Mouse (Mus musculus): ENCODE results near the gene Mta2. TPM values are rescaled to one million over a fixed set of nuclear protein-coding genes. Genes with fewer than 3 reads are reported as not detected.

Gene Mta2
- 17.0 and 17.4 TPM in 2 replicates for polyA plus RNA-seq (2012; rRNA removed)

DNA sequence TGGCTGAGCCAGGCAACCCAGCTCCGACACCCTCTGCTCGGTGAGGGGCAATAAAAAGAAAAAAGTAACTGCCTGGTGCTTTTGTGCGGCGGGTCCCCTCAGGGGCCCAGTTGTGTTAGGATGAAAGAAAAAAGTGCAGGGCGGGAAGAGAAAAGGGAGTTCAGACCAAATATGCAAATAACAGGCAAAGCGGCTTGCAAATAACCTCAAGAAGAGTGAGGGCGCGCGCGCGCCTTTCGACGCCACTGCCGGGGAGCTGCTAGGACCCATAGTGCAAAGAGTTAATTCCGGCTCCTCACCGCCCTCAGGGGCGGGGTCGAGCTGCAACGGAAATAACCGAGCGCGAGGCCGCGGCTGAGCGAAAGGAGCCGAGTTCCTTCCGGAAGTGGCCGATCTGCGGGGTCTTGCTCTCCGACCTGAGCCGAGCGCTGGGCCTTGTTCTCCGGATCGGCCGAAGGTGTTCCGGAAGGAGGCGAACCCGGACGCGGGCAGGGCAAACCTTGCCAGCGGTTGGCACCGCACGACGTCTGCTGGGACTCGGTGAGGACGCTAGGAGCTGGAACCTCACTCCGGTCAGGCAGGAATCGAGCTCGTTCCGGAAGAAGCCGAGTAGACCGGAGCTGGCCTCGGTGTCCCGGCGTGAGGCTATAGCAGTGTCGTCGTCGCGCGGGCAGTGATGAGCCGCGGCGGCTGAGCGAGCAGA is at the start of gene Mta2:
Gene Mta2 (plus strand): TSS at position 361 of the 703 bp plus-strand sequence.

DNA sequence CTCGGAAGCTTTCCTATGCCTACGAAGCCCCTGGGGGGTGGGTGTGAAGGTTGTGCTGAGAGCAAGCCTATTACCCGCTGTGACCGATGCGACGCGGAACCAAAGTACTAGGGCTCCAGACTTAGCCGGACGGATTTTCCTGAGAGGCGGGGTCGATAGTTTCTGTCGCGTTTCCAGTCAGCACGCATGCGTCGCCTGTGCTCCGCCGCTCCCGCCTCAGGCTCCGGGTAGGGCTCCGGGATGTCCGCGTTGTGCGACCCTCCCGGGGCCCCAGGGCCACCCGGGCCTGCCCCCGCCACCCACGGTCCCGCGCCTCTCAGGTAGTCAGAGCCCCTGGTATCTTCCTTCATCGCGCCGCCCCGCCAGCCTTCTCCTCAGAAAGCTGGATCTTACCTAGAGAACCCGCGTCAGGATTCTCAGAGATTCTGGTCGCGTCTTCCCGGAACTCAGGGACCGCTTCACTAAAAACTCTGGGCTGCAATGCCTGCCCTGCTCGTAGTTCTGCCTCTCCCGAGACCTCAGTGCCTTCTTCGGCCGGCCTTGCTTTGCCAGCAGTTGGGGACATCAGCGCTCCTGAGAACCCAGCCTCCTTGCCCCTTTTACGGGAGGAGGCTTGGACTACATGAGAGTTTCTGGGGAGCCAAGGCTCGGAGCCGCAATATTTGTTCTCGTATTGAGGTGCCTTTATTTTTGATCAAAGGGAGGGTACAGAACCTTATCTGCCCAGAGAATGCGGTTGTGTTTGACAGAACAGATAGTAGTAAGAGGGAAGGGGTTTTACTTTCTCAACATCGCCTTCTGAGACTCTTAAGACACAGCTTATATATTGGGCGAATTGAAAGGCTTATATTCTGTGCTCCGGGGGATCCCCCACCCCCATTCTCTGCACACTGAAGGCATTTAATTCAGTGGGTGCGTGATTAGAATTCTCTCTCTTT is 48.6 kb upstream of the Mta2 start, which contains the start of gene Ints5:
Gene Ints5 (plus strand): TSS at position 177 of the 938 bp plus-strand sequence.

DNA sequence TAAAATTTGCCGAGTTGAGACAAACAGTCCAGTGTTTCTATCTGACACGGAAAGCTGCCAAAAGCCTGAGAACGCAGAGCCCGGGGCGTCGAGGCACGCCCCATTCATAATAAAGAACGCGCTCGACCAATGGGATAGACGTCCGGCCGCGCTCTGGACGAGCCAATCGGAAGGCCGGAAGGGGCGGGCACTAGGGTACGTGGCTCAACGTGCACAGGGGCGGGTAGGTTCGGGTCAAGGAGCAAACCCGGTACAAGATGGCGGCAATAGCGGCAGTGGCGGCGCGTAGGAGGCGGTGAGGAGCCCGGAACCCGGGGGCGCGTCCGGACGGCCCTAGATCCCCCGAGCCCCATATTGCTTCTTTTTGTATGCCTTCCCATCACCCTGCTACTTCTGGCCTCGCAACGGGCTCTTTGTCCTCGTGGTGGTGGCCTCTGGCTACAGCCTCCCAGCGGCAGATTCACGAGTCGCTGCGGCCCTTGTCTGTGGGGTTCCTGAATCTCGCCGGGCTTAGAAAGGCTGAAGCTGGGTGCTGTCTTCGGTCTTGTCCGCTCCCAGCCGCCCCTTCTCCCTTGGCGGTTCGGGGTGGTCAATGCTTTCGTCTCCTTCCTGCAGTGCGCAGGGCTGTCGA is 43.7 kb upstream of the Mta2 start, which contains the start of gene Ganab:
Gene Ganab (plus strand): TSS at position 207 of the 631 bp plus-strand sequence.

DNA sequence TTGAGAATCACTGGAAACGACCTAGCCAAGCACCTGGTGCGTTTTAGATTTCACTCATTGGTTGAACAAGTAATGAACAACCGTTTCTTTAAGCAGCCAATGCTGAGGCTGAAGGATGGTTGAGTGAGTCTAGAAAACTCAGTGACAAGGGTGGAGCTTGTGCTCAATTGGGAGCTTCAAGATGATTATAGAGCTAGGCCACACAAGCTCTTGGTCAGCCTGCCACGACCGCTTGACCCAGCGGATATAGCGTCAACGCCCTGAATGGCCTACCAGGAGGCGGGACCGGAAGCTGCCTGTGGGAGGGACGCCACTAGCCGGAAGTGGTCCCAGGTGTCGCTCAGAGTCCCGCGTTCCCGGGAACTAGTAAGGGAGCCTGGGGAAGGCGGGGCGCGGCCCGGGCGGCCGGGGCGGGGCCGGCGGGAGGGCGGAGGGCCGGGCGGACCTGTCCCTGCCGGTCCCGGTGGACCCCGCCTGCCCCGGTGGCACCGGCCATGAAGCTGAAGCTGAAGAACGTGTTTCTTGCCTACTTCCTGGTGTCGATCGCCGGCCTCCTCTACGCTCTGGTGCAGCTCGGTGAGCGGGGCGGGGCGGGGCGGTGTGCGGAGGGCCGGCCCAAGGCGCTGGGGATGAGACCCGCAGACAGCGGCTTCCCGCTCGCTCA is 21.5 kb upstream of the Mta2 start, which contains the start of gene B3gat3:
Gene B3gat3 (plus strand): TSS at position 302 of the 664 bp plus-strand sequence.

DNA sequence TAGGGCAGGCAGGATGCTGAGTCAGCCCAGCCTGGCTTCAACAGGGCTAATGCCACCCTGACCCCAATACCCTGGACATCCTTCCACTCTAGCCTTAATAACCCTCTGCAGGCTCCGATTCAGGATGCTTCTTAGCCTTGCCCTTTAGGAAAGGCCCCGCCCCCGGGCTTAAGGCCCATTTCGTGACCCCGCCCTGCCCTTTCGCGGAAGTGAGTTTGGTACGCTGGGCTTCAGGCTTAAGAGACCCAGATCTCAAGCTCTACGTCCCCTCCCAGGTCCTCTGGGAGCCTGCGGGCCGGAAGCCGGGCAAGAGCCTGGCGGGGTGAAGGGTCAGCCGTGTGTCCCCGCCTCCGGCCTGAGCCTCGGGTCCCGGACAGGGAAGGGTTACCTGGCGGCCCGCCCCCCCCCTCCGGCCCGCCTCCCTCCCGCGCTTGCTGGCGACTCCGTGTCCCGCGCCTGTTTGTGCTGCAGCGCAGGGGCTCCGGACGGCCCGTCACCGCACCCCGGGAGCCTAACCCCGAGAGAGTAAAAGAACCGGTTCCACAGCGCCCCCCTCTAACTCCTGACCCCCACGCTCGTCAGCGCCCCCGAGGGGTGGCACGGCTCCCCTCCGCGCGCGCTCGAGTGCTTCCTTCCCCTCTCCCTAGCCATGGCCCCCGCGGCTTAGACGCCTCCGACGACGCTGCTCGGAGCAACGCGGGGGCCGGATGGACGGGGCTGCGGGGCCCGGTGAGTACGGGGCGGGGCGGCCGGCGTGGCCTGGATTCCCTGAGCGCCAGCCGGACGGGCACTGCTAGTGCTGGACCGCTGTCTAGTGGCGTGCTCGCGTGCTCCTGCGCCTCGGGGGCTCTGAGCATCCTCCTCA is 12.2 kb upstream of the Mta2 start, which contains the start of the genes Rom1 and Eml3:
Gene Rom1 (minus strand): TSS at position 133 of the 865 bp plus-strand sequence.
Gene Eml3 (plus strand): TSS at position 329 of the 865 bp plus-strand sequence.

DNA sequence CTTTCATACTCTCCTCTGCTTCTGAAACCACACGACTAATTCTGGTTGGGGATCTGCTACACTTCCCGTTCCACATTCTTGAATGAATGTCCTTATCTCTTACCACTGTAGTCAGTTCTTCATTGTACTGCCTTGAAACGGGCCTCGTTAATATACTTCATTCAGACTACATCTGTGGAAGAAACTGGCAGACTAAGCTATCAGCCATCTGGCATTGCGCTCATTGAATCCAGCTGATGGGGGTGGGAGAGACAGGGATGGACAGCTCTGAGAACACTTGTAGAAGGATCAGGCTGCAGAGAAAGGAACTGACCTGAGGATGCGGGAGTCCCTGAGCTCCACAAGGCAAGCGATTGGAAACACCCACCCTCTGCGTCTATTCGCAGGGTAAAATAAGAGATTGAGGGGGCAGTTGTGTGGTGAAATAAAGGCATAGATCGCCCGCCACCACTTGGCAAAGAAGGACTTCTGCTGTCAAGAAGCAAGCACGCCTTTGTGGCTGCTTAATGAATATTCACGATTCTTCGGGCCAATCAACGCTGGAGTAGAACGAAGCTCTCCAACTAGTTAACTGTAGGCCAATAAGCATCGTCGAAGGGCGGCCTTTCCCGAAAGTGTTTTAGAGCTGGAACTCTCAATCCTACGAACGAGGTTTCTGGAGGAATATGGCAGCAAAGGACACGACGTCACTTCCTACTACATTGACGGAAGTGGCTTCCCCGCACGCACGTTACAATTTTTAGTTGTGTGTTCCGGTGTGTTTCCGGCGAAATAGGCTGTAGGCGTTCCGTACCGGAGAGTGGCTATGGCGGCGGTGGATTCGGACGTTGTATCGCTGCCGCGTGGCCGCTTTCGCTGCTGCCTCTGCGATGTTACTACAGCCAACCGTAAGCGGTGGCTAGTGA is 11.7 kb downstream of the Mta2 start, which contains the start of gene Tut1:
Gene Tut1 (plus strand): TSS at position 713 of the 905 bp plus-strand sequence.

DNA sequence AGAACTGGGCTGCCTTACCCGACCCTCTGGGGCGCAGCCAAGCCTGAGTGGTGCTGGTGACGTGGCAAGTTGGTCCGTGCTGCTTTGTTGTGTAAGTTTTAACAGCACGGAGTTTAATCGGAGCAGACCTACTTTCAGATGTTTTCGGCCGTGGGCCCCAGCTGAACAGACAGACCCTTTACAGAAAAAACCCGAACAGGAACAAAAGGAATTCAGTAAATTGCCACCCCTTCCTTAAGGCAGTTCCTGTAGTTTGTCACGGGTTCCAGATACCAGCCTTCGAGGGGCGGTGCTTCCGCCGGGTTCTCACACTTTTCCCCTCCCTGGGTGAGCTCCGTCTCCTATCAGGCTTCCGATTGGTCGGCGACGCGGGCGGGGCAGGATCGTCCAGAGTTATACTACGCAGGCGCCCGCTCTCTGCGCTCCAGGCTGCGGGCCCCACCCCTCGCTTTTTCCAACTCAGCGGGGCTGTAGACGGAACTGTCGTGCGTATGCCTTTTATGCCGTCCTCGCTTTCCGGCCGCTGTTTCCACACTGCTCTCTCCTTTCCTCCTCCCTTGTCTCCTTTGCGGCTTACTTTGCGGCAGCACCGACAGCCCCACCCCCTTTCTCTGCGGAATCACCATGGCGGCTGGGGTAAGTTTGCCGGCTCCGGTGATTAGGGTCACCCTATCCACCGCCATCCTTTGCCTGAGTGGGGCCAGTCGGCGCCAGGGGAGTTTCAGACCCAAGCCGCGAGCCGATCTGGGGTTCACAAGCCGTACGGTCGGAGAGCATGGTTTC is 25.1 kb downstream of the Mta2 start, which contains the start of gene Eef1g:
Gene Eef1g (plus strand): TSS at position 452 of the 783 bp plus-strand sequence.

DNA sequence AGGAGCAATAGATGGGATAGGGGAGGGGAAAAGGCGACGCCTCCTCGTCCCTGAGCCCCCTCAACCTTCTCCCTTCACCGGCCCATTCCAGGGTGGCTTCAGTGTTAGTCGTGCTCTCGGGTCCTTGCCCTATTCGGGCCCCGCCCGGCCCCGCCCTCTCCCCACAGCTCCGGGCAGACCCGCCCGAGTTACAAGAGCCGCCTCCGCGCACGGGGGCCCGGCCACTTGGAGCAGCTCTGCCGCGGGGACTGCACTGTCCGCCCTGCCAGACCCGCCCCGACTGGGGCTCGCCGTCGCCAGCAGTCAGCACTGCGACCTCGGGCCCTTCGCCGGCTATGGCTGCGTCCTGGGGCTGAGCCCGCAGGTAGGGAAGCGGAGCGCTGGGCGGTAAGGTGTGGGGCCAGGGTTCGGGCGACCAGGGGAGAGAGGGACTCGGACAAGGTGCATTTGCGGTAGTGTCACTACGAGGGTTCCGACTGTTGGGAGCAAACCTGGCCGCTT is 47.4 kb downstream of the Mta2 start, which contains the start of gene Ahnak:
Gene Ahnak (plus strand): TSS at position 219 of the 501 bp plus-strand sequence.

Other genes with a start within 250 kb of the Mta2 start
- gene Slc3a2, start 218.5 kb upstream of the Mta2 start, polyA plus RNA-seq (2012; rRNA removed) = 69.0 and 73.7 TPM in 2 replicates
- gene Wdr74, start 206.0 kb upstream of the Mta2 start, polyA plus RNA-seq (2012; rRNA removed) = 23.6 and 26.8 TPM in 2 replicates
- 0.14 and 0.22 TPM in 2 replicates for gene 1700092M07Rik, start 201.2 kb upstream of the Mta2 start, polyA plus RNA-seq (2012; rRNA removed)
- 42.5 and 43.8 TPM in 2 replicates for gene Stx5a, start 200.5 kb upstream of the Mta2 start, polyA plus RNA-seq (2012; rRNA removed)
- 66.5 and 71.8 TPM in 2 replicates for gene Nxf1, start 184.8 kb upstream of the Mta2 start, polyA plus RNA-seq (2012; rRNA removed)
- 50.0 and 53.2 TPM in 2 replicates for gene Tmem223, start 170.9 kb upstream of the Mta2 start, polyA plus RNA-seq (2012; rRNA removed)
- 55.2 and 62.8 TPM in 2 replicates for gene Tmem179b, start 167.4 kb upstream of the Mta2 start, polyA plus RNA-seq (2012; rRNA removed)
- gene Taf6l, start 155.5 kb upstream of the Mta2 start, polyA plus RNA-seq (2012; rRNA removed) = 6.0 and 6.1 TPM in 2 replicates
- 50.2 and 51.9 TPM in 2 replicates for gene Polr2g, start 143.3 kb upstream of the Mta2 start, polyA plus RNA-seq (2012; rRNA removed)
- gene Zbtb3, start 139.3 kb upstream of the Mta2 start, polyA plus RNA-seq (2012; rRNA removed) = 0.63 and 0.78 TPM in 2 replicates
- gene Ttc9c, start 122.5 kb upstream of the Mta2 start, polyA plus RNA-seq (2012; rRNA removed) = 12.9 and 13.3 TPM in 2 replicates
- 26.5 and 29.8 TPM in 2 replicates for gene Hnrnpul2, start 121.9 kb upstream of the Mta2 start, polyA plus RNA-seq (2012; rRNA removed)
- 0.14 and 0.93 TPM in 2 replicates for gene AC129217.1, start 112.1 kb upstream of the Mta2 start, polyA plus RNA-seq (2012; rRNA removed)
- gene Bscl2, start 104.4 kb upstream of the Mta2 start, polyA plus RNA-seq (2012; rRNA removed) = 18.0 and 18.1 TPM in 2 replicates
- gene Gng3, start 102.7 kb upstream of the Mta2 start, polyA plus RNA-seq (2012; rRNA removed) = 0.04 and 0.06 TPM in 2 replicates
- 0.22 and 0.23 TPM in 2 replicates for gene Lrrn4cl, start 91.1 kb upstream of the Mta2 start, polyA plus RNA-seq (2012; rRNA removed)
- 63.3 and 71.1 TPM in 2 replicates for gene Ubxn1, start 70.4 kb upstream of the Mta2 start, polyA plus RNA-seq (2012; rRNA removed)
- gene Uqcc3, start 61.0 kb upstream of the Mta2 start, polyA plus RNA-seq (2012; rRNA removed) = 27.3 and 30.3 TPM in 2 replicates
- 2.1 and 2.2 TPM in 2 replicates for gene Lbhd1, start 58.1 kb upstream of the Mta2 start, polyA plus RNA-seq (2012; rRNA removed)
- not detected in 2 replicates for gene Gm49403, start 57.9 kb upstream of the Mta2 start, polyA plus RNA-seq (2012; rRNA removed)
- 30.7 and 31.4 TPM in 2 replicates for gene 1810009A15Rik, start 53.0 kb upstream of the Mta2 start, polyA plus RNA-seq (2012; rRNA removed)
- not detected in 2 replicates for gene Gm49416, start 52.9 kb upstream of the Mta2 start, polyA plus RNA-seq (2012; rRNA removed)
- 8.9 and 9.1 TPM in 2 replicates for gene Ints5, start 48.9 kb upstream of the Mta2 start, polyA plus RNA-seq (2012; rRNA removed)
- gene Ganab, start 43.8 kb upstream of the Mta2 start, polyA plus RNA-seq (2012; rRNA removed) = 72.8 and 81.9 TPM in 2 replicates
- gene B3gat3, start 21.5 kb upstream of the Mta2 start, polyA plus RNA-seq (2012; rRNA removed) = 32.9 and 35.2 TPM in 2 replicates
- 1.9 and 2.0 TPM in 2 replicates for gene Rom1, start 12.5 kb upstream of the Mta2 start, polyA plus RNA-seq (2012; rRNA removed)
- gene Eml3, start 12.3 kb upstream of the Mta2 start, polyA plus RNA-seq (2012; rRNA removed) = 9.6 and 11.4 TPM in 2 replicates
- 8.7 and 9.0 TPM in 2 replicates for gene Tut1, start 12.0 kb downstream of the Mta2 start, polyA plus RNA-seq (2012; rRNA removed)
- 149 and 173 TPM in 2 replicates for gene Eef1g, start 25.2 kb downstream of the Mta2 start, polyA plus RNA-seq (2012; rRNA removed)
- 2.0 TPM in 2 replicates for gene Ahnak, start 47.4 kb downstream of the Mta2 start, polyA plus RNA-seq (2012; rRNA removed)
- not detected in 2 replicates for gene Scgb1a1, start 146.1 kb downstream of the Mta2 start, polyA plus RNA-seq (2012; rRNA removed)
- 1.9 TPM in 2 replicates for gene Asrgl1, start 193.8 kb downstream of the Mta2 start, polyA plus RNA-seq (2012; rRNA removed)

All from liver, embryonic 18 days (tissue).